Mouse (Mus musculus): ENCODE data around the gene Cst7.

- no peak for TF ChIP-seq POLR2A (IDR thresholded peaks at IDR 0.05; ENCODE audit: insufficient read depth, low read depth, low read length)
- no peak for TF ChIP-seq CTCF (IDR thresholded peaks at IDR 0.05; ENCODE audit: insufficient read depth, low read depth, low read length)
These were observed at the start of gene Cst7 for GRCm38 (mm10) chr2:150569847-150570590.

All from olfactory bulb, adult 2 months (tissue).